Mouse (Mus musculus) urinary bladder, postnatal 25 days (tissue): ENCODE measurements around the gene Tnfaip2.
A peak's percentile ranks its signal among the peaks of the same experiment; 100 is the strongest.

Experiments
- DNase-seq: peaks from one replicate; pipeline ENCODE4 v3.0.0; 2022; ENCODE audit warnings: low spot score

Gene Tnfaip2

DNA sequence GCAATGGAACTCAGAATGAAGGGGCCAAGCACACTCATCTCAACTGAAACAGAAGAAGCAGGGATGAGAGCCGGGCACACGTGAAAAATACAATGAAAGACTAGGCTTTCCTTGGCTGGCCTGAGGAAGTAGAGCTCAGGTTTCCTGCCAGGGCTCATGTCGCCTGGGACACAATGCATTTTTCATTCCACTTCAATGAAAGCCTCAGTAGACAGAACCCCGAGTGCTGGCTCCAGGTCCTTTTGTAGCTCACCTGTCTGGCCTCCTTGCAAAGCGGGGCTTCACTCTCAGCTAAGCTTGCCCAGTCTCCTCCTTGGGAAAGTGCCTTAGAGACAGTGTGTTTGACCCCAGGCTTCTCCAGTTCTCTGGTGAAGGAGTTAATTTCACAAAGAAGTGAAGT, 36.7 kb downstream of the Tnfaip2 start:
- DNase-seq: no peak

DNA sequence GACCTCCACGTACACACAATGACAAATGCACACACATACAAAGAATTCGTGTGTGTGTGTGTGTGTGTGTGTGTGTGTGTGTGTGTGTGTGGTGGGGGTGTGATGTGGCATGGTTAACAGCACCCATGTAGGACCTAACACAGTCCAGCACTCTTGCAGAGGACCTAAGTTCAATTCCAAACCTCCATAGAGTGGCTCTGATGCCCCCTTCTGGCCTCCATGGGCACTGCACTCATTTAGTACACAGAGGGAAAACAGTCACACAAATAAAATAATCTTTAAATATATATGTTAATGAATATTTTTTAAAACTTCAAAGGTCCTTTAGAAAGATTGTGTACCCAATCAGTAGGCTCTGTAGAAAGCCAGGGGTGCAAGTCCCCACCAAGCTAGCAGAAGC, 37.6 kb downstream of the Tnfaip2 start:
- peak; percentile 38 for DNase-seq

DNA sequence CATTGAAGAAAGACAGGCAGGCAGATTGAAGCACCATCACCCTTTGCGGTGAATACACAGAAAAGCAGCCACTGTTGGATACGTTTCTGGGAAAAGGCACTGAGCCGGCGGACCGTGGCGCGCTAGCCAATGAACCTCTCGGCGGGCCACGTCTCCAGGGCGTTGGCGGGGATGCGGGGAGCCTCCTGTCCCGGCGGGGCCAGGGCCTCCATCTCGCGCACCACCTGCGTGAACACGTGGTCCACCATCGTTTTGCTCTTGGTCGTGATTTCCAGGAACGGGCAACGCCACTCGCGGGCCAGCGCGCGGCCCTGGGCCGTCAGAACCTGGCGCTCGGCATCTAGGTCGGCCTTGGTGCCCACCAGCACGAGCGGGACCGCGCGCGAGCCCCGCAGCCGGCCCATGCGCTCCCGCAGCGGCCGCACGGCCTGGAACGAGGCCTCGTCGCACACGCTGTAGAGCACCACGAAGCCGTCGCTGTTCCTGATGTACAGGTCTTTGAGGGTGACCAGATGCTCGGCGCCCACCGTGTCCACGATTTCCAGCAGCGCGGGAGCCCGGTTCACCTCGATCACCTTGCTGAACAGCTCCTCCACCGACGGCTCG, 42.9 kb downstream of the Tnfaip2 start:
- DNase-seq: no peak

DNA sequence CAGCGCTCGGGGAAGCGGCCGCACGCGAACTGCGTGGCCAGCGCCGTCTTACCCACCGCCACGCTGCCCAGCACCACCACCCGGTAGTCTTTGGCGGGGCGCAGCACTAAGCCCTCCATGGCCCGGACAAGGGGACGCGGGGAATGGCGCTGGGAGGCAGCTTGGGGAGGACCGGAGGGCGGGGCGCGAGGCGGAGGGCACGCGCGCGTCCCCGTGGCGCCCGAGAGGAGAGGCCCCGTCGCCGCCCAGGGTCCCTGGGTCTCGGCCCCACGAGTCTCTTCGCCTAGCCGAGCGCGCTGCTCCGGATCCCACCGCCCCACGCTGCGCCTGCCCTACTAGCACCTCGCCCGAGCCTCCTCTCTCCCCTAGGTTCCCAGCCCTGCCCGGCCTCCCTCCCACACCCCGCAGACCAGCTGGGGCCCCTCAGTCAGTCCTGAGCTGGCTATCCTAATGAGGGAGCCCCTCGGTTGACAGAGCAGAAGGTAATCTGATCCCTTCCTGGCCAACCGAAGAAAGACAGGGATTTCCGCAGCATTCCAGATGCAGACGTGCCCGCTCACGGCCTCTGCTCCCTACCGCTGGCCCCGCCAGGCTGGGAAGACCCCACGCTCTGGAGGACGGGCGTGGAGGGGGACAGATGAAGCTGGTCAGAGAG, 43.5 kb downstream of the Tnfaip2 start, which contains the start of gene Gm266:
Gene Gm266 (minus strand): TSS at position 172 of the 655 bp plus-strand sequence.
- DNase-seq: peak; percentile 30

DNA sequence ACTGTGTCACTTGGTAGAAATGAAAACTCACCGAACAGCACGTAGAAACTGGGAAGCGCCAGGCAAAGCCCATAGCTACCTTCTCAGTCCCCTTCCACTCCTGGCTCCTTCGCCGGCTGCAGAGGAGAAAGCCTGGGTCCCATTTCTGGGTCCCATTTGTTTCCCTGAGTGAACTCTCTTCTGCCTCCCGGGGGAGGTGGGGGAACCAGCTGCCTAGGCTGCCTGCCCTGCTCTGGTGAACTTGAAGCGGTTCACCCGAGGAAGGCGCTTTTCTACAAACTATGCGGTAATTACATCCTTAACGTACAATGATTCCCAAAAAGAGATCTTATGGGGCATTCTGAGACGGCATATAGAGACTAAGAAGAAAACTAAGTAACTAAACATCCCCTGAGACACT, 44.2 kb downstream of the Tnfaip2 start:
- DNase-seq: no peak

DNA sequence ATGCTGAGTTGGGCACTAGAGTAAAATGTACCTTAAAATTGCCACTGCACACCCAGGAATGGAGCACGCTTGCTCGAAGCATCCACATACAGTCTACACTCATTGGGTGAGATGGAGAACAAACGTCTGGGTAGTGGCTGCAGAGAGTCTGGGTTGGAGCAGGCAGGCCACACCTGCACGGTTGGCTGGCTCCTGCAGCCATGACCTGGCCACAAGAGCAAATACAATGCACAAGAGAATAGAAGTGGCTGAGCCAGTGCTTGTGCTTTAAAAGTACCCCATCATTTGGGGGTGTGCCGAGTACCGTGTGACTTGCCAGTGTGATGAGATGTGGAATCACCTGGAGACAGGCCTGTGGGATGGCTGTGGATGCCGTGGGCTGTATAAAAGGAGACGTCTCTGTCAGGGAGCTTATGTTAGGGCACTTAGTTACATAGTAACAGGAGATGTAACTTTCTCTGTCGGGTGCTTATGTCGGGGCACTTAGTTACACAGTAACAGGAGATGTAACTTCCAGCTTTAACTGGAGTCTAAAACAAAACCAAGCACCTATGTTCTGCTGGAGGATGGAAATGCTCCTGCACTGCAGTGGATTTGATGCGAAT, 47.1 kb downstream of the Tnfaip2 start:
- no peak for DNase-seq

DNA sequence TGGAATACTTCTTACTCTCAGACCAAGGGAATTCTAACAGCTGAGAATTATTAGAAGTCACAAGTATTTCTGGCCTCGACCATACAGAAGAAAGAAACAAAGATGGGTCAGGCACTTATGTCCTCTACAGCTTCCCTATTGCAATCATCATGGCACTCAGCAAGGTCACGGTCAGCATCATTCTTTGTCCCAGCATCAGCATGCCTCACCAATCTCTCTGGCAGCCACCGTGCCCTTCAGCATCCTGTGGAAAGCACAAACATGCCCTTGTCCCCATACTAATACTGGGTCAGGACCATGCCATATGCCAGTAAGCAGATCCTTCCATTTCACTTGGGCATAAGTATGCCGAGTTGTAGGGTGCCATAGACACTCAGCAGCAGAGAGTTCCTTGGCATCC, 52.7 kb downstream of the Tnfaip2 start:
- DNase-seq: no peak

DNA sequence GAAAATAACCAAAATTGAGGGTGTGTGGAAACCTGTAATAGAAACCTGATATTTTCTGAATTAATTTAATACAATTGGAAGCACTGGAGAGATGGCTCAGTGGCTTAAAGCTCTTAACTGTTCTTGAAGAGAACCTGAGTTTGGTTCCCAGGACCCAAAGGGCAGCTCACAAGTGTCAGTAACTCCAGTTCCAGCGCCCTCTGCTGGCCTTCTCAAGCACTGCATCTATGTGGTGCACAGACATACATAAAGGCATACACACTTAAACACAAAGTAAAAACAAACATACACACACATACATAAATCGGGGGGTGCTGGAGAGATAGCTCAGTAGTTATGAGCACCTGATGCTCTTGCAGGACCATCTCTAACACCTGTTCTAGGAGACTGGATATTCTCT, 54.8 kb downstream of the Tnfaip2 start:
- no peak for DNase-seq

DNA sequence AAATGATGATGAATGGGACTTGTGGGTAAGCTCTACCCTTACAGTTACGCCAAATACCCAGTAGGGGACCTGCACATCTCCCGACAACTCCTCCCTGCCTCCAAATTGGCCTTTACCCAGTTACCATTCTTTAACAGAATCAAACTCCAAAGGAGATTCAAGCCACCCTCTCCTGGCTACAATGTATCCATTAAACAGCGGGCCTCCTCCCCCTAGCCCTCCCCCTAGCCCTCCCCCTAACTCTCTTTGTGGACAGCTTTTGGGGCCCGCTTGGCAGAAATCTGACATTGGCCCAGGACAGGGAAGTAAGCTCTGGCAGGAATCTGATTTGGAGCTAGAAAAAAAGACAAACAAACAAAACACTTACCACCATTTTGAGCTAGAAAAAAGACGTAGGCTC, 57.3 kb downstream of the Tnfaip2 start:
- no peak for DNase-seq

DNA sequence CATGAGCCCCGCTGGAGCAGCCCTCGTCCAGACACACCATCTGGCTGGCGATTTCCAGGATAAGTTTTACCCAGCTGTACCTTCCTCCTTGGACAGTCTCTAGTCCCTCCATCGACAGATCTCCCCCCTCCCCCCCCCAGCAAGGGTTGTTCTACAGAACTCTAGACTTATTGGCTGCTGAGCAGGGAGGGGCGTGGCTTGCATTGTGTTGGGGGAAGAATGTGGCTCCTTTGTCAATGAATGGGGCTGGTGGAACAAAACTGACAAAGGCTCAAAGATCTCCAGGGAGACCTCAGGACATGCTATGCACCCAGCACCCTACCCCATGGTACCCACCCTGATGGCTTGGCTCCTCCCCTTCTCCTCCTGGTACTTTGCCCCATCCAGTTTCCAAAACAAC, 58.5 kb downstream of the Tnfaip2 start:
- no peak for DNase-seq

DNA sequence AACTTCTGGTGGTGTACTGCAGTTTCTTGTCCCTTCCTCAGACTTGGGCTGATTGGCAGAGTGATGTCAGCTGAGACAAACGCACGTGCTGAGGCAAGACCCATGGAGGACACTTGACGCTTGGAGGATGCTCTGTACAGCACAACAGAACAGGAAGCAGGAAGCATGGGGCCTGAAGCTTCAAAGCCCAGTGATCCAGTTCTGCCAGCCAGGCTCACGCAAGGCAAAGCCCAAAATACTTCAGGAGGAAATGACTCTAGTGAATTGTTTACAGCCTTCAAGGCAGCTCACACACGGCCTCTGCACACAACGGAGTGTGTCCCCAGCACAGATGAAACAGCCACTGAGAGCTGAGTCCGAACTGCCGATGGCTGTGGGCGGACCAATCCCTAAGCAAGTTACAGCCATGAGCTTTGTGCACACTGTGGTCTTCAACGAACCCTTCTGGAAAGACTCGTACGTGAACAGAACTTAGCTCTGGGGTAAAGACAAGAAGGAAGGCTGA, 60.8 kb downstream of the Tnfaip2 start:
- DNase-seq: no peak

DNA sequence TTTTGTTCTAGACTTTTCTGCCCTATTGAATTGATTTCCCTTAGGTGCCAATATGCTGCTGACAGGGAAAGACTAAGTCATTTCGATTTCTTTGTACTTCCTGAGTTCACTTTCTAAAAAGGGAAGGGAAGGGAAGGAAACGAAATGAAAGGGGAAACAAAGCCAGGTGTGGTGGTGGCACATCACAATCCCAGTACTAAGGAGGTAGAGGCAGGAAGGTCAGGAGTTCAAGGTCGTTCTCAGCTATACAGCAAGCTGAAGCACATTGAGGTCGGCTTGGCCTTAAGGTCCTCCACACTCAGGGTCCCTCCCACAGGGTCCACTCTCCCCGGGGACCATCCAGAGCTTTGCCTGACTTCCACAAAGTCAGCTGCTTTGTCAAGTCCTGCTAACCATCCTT, 61.3 kb downstream of the Tnfaip2 start:
- no peak for DNase-seq
